16 mouse cellular contexts compared by ENCODE assay signal in genomic region chr11:72078056-72078455, GRCm38 (mm10). TPM values are rescaled to one million over a fixed set of nuclear protein-coding genes. Genes with fewer than 3 reads are reported as not detected.
DNase-seq lines count a peak whose midpoint lies in the region; ATAC-seq lines count a peak whose summit lies in the region.
"Had no signal": no experiment of that assay in that cellular context is flagged by ENCODE, and none has a peak within 500 bp of the region (broad histone marks: within the 10 kb centered on the region; RNA-seq: fewer than 3 reads in every experiment).

No protein-coding gene starts in this region.

- no peaks in the 10 kb centered on the region for H3K9me3 ChIP-seq in intestine, embryonic 16.5 days (ENCODE audit: control insufficient read depth, low read length)
- H3K9me3 ChIP-seq: limb, embryonic 15.5 days; neural tube, embryonic 13.5 days had no signal

- DNase-seq in adrenal gland, postnatal 36 days, result peak; percentile 17 to 19
- DNase-seq in adrenal gland, adult 8-10 months, result no peak
- DNase-seq in kidney, postnatal 14 days, result peak; percentile 11
- DNase-seq in kidney, adult 18-20 months, result no peak
- DNase-seq in 416B (ENCODE audit: low read depth) (peak; percentile 42), NIH3T3 (ENCODE audit: low read depth) (peak; percentile 56)
- no peak for DNase-seq in c-Kit-positive CD71-positive TER-119-positive erythroid progenitor cells, embryonic 14.5 days (ENCODE audit: low spot score)
- DNase-seq: thymus, postnatal 14 days had no signal

- WGBS in intestine, embryonic 16.5 days, result 41% methylated on average over 3 of the region's 3 CpGs

- H3K27me3 ChIP-seq in intestine, embryonic 16.5 days (replicated peaks; ENCODE audit: control insufficient read depth, insufficient read depth, low read length), result no peaks in the 10 kb centered on the region
- H3K27me3 ChIP-seq: limb, embryonic 15.5 days; neural tube, embryonic 13.5 days had no signal

- no peaks in the 10 kb centered on the region for H3K4me1 ChIP-seq in intestine, embryonic 16.5 days (ENCODE audit: control insufficient read depth, insufficient read depth, low read length)
- H3K4me1 ChIP-seq: limb, embryonic 15.5 days; neural tube, embryonic 13.5 days had no signal

- H3K4me2 ChIP-seq in intestine, embryonic 16.5 days (ENCODE audit: low read depth, low read length), result no peak overlapping the region
- H3K4me2 ChIP-seq: hindbrain, embryonic 14.5 days; limb, embryonic 15.5 days; neural tube, embryonic 13.5 days had no signal

- H3K9ac ChIP-seq in intestine, embryonic 16.5 days (ENCODE audit: low read depth, low read length), result no peak overlapping the region
- H3K9ac ChIP-seq: hindbrain, embryonic 14.5 days; limb, embryonic 15.5 days; neural tube, embryonic 13.5 days had no signal

- no peak overlapping the region for H3K27ac ChIP-seq in intestine, embryonic 16.5 days (ENCODE audit: low read length)
- H3K27ac ChIP-seq: hindbrain, embryonic 14.5 days; limb, embryonic 15.5 days; macrophage; neural tube, embryonic 13.5 days had no signal

- no peaks in the 10 kb centered on the region for H3K36me3 ChIP-seq in intestine, embryonic 16.5 days (ENCODE audit: control insufficient read depth, insufficient read depth, low read length)
- H3K36me3 ChIP-seq: limb, embryonic 15.5 days; neural tube, embryonic 13.5 days had no signal

- no peak for ATAC-seq in intestine, embryonic 16.5 days
- ATAC-seq: midbrain, embryonic 16.5 days had no signal

- H3K4me3 ChIP-seq in intestine, embryonic 16.5 days (ENCODE audit: low read length), result no peak overlapping the region
- H3K4me3 ChIP-seq: erythroblast, embryonic 14.5 days; limb, embryonic 15.5 days; neural tube, embryonic 13.5 days had no signal

RNA-seq across cellular contexts. Expression of gene Pimreg, which starts 36.2 kb away (rescaled TPM):
- 1 to 10 TPM; 3.6 to 5.1 TPM for total RNA-seq in adrenal gland, postnatal 36 days (2021)
- 1 to 10 TPM; 1.6 to 4.4 (median 2.1) TPM for total RNA-seq in adrenal gland, adult 8-10 months (2022)
- polyA plus RNA-seq in intestine, embryonic 16.5 days (2015; fragmentation: Nextera tagmentation; extraction: Ambion mirVana), result 61.4 and 76.9 TPM in 2 replicates

RNA-seq across cellular contexts. Expression of gene Aipl1, which starts 40.7 kb away (rescaled TPM):
- total RNA-seq in adrenal gland, postnatal 36 days (2021), result not detected
- total RNA-seq in adrenal gland, adult 8-10 months (2022), result not detected
- polyA plus RNA-seq in intestine, embryonic 16.5 days (2015; fragmentation: Nextera tagmentation; extraction: Ambion mirVana), result 0.29 TPM in 2 replicates
- total RNA-seq: layer of hippocampus, postnatal 36 days had no signal
- polyA plus RNA-seq: hindbrain, embryonic 14.5 days had no signal

RNA-seq across cellular contexts. Expression of gene Pitpnm3, which starts 57.5 kb away (rescaled TPM):
- 1 to 10 TPM; 1.8 to 3.0 TPM for total RNA-seq in adrenal gland, postnatal 36 days (2021)
- total RNA-seq in adrenal gland, adult 8-10 months (2022), result 10 to 100 TPM in 2 of 4 experiments, 1 to 10 TPM in 2; 1.9 to 15.9 (median 8.4) TPM
- polyA plus RNA-seq in intestine, embryonic 16.5 days (2015; fragmentation: Nextera tagmentation; extraction: Ambion mirVana), result 0.35 and 0.37 TPM in 2 replicates
- polyA plus RNA-seq: erythroblast, embryonic 14.5 days; macrophage had no signal

Comparison
In these comparisons a context has a peak if more than half of its experiments do, and no peak if none do; other contexts are left out.
1. DNase-seq: peak in adrenal gland, postnatal 36 days (2 of 2), kidney, postnatal 14 days (single experiment), 416B (single experiment) and NIH3T3 (single experiment); none in adrenal gland, adult 8-10 months (single experiment), kidney, adult 18-20 months (single experiment) and c-Kit-positive CD71-positive TER-119-positive erythroid progenitor cells, embryonic 14.5 days (single experiment).